Mouse (Mus musculus): ENCODE results near the gene Slc1a7.

The Slc1a7 gene

GRCm38 (mm10) chr4:108057247-108057646, 89.1 kb downstream of the Slc1a7 start:
- peak; percentile 29 for DNase-seq

DNA sequence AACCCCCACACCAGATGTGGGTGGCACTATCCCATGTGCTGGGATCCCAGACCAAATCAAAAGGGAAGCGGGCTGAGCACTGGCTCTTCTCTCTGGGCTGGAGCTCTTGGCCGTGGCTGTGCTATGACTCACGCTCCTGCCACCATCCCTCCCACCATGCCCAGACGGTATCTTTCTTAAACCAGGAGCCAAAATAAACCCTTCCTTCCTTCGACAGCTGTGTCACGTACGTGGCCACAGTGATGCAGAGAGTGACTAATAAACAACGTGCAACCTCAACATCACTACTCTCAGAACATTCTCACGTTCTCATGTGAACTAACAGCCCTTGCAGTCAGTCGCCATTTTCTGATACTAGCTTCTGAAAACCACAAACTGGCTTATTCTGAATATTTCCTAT, 90.0 kb downstream of the Slc1a7 start:
- peak; percentile 65 for DNase-seq

DNA sequence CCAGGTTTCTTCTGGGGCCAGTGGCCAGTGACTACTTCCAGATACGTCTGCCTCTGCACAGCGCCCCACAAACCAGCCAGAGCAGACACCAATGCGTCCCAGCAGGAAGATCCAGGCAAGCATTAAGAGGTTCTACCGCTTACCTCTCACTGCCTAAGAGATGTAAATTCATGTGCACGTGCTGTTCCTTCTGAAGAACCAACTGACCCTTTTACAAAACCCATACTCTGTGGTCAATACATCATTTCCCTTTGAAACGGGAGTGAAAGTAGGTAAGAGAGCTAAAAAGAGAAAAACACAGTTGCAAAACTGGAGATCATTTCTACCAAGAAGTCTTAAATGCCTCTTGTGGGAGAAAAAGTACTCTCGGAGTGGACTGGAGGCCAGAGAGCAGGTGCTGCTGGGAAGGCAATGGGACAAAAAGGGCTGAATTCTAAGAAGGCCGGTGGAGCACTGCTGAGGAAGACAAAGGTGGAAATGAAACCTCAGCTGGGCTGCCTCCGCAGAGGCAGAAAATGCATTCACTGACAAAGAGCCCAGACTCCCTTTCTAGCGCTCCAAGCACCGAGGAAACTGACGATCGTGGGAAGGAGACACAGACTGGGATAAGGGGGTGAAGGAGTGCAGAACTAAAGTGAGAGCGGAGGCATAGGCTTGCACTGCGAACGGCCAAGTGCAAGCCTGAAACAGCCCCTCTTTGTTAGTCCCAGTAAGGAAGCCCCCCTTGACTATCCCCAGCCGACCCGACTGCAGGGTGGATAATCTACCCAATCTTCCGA, 91.7 kb downstream of the Slc1a7 start:
- DNase-seq, result peak; percentile 45

DNA sequence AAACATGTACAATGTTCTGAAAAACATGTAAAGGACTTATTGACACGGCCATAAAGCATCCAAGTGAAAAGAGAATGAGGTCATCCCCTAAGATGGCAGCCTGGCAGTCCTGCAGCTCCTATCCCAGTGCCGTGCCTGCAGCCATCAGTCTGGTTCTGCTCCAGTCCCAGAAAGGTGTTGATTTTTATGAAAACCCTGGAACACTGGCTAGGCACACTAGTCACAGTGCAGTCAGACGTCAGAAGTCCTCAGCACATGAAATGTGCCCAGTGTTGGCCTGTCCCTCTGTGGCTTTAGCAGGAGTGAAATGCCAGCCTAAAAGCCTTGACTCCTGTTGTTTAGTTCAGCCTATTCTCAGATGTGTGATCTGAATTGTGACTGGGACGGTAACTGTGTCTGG, 92.6 kb downstream of the Slc1a7 start:
- DNase-seq, result no peak

DNA sequence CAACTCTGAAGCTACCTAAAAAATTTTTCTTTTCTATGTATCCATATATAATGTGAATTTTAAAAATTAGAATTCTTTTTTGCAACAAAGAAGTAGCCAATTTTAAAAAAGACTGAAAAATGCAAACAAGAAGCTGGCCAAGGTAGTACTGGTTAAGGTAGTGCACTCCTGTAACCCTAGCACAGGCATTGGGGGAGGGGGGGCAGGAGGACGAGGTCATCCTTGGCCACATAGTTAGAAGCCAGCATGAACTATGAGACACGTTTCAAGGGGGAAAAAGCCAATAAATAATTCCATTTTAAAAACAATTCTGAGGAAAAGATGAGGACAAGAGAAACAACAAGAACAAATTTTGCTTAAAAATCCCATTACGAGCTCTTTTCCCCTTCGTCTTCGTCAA, 94.4 kb downstream of the Slc1a7 start:
- DNase-seq, result no peak
